Mouse (Mus musculus) cerebellum, postnatal 4 days (tissue): ENCODE measurements around the gene Olfr235.
"Not testable (repeated sequence)": the region's sequence is repeated elsewhere in the genome, so short reads cannot be mapped to it uniquely, and the experiment has no call there.

Source experiments
- DNase-seq, 2 experiments: peaks; one replicate each; pipeline ENCODE4 v3.0.0; 2022; ENCODE audit warnings: low spot score in 2 of 2, mixed read lengths in 1 of 2

The Olfr235 gene

DNA sequence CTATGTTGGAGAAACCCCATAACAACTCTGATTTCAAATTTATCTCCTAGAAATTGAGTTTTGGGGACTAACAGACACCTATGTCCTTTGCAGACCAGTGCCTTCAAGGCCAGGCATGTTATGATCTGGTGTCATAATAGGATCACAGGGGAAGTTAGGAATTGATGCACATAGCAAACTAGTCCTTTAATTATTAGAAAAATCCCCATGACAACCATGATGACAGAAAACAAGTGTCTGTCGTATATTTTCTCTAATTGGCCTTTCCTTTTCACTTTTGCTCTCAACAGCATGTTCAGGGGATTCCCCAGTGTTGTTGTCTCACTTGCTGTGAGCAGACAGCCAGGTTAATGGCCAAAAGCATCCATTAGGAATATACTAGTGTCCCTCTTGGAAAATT is at the start of gene Olfr235:
Olfr235 (plus strand) TSS at position 301 of the 400 bp plus-strand sequence.
- no peak for DNase-seq

DNA sequence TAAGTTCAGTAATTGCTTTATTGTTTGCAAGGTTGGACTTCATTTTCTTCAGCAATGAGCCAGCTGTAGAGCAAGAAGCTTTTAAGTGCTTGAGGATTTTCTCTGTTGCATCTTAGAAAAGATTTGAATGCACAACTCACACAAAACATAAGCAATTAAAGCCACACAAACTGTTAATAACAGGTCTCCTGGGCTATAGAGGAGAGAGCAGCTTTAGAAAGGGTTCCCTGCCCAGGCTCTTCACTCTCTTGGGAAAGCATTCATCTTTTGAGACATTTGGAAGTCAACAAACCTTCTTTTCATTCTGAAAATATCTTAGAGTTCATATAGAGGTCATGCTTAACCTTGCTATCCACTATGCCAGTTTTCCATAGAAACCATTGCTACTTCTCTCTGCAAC is 28.3 kb upstream of the Olfr235 start, which contains the start of gene Olfr1432:
Olfr1432 (minus strand) TSS at position 101 of the 400 bp plus-strand sequence.
- not testable (repeated sequence) for DNase-seq

DNA sequence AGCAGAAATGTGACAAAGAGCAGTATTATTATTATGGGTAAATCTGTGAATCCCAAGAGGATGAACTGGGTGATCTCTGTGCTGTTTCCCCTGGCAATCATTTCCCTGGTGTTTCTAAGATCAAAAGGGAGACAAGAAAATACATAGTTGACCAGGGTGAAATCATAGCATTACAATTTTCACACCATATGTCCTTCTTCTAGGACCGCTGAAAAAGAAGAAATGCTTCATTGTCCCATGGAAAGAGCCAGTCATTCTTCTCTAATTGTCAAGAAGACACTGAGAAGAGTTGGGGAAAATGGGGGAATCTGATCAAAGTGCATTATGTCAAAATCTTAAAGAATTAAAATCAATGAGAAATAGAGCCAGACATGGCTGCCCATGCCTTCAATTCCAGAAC is 19.3 kb upstream of the Olfr235 start, which contains the start of gene Olfr262:
Olfr262 (minus strand) TSS at position 101 of the 400 bp plus-strand sequence.
- no peak for DNase-seq

DNA sequence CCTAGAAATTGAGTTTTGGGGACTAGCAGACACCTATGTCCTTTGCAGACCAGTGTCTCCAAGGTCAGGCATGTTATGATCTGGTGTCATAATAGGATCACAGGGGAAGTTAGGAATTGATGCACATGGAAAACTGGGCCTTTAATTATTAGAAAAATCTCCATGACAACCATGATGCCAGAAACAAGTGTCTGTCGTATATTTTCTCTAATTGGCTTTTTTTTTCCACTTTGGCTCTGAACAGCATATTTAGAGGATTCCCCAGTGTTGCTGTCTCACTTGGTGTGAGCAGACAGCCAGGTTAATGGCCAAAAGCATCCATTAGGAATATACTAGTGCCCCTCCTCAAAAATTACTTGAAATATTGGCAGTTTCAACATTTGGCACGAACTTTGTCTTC is 18.7 kb downstream of the Olfr235 start, which contains the start of gene Olfr1434:
Olfr1434 (plus strand) TSS at position 301 of the 400 bp plus-strand sequence.
- DNase-seq, result no peak

DNA sequence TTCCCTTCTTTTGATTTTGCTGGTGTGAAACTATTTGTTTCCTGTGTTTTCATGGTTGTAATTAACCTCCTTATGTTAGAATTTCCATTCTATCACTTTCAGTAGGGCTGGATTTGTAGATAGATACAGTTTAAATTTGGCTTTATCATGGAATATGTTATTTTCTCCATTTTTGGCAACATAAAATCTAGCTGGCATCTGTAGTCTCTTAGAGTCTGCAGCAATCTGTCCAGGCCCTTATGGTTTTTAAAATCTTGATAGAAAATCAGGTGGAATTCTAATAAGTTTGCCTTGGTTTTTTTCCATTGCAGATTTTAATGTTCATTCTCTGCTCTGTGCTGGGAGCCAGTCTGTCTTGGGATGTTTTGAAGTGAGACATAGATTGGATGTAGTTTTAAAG is 32.1 kb downstream of the Olfr235 start:
- no peak for DNase-seq

DNA sequence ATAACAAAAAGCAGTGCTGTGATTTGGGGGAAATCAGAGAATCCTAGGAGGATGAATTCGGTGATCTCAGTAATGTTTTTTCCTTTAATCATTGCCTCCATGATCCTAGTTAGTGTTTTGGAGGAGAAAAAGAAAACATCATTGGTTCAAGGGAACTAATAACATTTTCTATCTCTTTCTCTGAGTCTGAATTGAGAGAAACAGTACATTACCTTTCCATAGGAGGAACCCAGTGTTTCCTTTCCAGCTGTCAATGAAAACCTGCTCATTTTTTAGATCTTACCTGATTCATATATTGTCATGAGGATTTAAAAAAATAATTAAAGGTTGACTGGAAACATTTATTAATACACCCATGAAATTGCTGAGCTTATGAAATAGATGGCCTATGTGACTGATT is 38.2 kb downstream of the Olfr235 start, which contains the start of gene Olfr1436:
Olfr1436 (minus strand) TSS at position 101 of the 400 bp plus-strand sequence.
- not testable (repeated sequence) for DNase-seq
